Mouse (Mus musculus) gonadal fat pad, adult 2 months (tissue): ENCODE measurements around the gene Ints3. TPM values are rescaled to one million over a fixed set of nuclear protein-coding genes. Genes with fewer than 3 reads are reported as not detected.

Source experiments
- DNase-seq: peaks from one replicate; pipeline ENCODE4 v3.0.0-alpha.2; 2012; ENCODE audit warnings: low read depth
- polyA plus RNA-seq: library from polyadenylated mRNA; depleted of rRNA; stranded (reverse); fragments of >200 nt; gene quantifications from 2 replicates; pipeline ENCODE4 v1.2.3, GENCODE M21; 2012

The Ints3 gene
- polyA plus RNA-seq, 1 experiment: 30.2 TPM

DNA sequence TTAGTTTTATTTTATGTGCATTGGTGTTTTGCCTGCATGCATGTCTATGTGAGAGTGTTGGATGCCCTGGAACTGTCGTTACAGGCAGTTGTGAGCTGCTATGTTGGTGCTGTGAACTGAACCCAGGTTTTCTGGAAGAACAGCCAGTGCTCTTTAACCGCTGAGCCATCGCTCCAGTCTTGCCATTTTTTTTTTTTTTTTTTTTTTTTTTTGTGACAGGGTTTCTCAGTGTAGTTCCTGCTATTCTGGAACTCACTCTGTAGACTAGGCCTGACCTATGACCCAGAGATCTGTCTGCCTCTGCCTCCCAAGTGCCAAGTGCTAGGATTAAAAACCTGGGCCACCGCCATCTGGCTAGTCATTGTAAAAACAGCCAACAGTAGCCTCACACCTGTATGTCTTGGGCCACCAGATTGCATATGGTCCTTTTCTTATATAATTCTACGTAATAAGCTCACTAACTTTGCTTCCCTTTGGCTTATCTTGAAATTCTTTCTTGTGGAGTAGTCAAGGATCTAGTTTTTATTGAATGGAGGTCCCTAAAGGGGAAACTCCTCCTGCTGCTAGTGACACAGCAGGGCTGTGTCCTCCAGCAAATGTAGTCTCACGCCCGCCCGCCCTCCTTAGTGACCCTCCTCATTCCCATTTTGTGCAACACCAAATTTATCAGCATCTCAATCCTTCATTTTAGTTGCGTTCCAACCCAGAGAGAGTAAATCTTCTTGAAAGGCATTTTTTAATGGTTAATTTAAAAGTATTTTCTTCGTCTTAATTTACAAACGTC lies 12.2 kb upstream of the Ints3 start:
- no peak for DNase-seq

DNA sequence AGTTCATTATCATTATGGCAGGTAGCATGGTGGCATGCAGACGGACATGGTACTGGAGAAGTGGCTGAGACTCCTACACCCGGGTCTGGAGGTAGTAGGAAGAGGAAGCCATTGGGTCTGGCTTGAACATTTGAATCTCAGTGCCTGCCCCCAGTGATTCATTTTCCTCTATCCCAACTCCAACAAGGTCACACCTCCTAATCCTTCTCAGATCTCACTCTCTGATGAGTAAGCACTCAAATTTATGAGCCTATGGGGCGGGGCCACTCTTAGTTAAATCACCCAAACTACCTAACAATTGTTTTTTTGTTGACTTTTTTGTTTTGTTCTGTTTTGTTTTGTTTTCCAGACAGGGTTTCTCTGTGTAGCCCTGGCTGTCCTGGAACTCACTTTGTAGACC lies 10.6 kb upstream of the Ints3 start:
- no peak for DNase-seq

DNA sequence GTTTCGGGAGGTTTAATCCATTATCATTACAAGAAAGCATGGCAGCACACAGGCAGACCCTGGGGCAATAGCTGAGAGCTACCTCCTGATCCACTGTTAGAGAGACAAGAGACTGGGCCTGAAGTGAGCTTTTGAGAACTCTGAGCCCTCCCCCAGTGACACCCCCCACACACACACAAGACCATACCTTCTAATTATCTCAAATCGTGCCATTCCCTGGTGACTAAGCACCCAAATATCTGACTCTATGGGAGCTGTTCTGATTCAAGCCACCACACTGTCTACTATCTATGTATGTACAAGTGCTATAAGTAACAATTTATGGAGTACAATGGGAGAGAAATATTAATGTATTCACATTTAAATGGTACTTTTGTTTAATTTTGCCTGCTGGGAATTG lies 7.3 kb upstream of the Ints3 start:
- DNase-seq: no peak

DNA sequence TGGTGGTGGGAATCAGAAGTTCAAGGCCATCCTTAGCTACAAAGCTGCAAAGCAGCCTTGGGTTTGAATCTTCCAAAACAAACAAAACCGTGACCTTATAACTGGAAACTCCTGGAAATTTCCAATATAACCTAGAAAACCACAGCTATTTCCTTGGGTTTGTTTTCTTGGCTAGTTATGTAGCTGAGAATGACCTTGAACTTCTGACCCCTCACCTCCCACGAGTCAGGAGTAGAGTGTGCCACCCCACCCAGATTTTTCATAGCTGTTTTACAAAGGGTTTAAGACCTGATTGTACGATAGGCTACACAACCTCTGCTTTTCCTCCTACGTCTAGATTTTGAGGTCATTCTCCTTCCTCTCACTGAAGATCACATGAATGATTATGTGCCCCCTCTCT lies 3.7 kb upstream of the Ints3 start:
- DNase-seq: no peak

DNA sequence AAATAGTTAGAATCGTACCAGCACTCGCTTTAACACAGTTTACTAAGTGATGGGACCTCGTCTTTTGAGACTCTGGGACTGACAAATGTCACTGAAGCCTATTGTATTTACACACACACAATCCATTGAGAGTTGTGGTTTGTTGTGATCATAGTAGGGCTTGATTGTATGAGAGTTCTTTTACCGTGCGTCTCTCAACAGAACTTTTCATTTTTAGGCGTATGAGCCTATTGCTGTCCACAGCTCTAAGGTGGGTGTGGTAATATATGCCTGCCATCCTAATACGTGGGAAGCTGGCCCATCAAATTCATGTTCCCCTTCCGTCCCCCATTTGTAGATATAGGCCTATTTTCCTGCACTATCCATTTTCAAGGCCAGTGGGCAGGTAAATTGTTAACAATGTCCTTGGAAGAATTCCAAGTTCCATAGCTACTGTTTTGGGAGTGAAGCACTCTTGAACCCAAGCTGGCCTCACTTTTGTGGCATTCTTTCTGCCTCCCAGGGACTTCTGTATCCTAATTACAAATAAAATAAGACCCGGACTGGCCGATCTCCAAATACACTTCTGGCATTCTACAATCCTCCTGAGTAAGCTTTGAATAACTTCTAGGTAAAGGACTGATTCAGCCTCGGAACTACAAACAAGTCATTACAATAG lies 780 bp upstream of the Ints3 start:
- no peak for DNase-seq

DNA sequence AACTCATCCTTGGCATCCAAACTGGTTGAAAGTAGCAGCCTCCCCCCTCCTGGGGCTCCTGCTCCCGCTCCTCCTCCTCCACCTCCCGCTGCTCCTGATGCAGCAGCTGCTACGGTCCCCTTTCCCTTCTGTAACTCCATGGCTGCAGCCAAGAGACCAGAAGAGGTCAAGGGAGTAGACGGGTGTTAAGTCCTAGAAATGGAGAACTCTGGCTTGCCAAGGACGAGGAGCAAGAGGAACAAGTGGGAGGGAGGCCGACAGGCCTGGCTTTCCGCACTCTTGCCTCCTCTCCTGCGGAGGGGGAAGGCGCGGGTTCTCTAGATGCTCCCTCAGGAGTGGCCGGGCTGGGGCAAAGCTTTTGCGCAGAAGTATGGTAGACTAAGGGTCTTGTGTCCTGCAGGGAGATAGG lies 607 bp downstream of the Ints3 start:
- no peak for DNase-seq

DNA sequence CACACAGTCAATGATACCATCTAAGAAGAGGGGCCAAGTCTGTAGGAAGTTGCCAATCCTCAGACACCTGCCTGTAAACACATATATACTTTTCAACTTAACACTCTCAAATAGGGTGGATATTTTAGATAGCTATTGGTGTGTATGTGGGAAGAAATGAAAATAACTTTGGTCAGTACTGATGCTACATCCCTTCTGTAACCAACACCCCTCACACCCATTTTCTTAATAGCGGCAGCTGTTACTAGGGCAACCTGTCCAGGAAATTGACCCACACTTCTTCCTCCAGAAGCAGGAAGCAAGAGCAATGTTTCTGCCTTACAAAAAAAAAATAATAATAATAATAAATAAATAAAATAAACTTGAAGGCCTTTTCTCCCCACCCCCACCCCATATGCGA lies 1.1 kb downstream of the Ints3 start:
- DNase-seq: no peak

DNA sequence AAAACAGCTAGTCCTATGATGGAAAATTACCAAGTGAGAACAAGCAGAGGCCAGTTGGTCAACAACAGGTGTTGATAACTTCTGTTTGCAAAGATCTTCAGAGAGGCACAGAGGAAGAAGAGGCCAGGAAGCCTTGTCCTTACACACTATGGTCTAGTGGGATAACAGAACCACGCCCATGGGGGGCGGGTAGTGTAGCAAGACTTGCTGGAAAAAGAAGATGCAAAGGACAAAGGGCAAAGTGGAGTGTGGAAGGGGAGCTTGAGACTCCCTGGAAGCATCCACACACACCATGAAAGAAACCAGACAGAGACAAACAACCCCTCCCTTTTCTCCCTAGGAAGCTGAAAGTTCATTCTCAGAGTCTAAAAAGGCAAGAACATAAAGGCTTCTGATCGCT lies 3.8 kb downstream of the Ints3 start:
- DNase-seq: no peak

DNA sequence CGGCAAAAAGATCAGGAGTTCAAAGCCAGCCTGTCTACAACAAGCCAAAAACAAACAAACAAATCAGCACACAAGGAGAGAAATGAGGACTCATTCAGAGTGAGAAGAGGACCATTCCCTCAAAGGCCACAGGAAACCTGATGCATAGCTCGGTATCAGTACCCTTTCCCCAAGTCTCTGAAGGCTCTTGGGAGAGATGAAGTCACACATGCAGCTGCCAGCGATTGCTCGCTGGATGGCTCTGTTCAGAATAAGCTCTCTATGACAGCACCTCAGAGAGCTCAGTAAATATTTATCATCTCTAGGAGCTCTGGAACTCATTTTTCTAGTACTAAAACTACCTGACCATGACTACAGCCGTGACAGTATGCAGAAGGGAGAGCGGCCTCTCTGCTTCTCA lies 5.2 kb downstream of the Ints3 start:
- no peak for DNase-seq

DNA sequence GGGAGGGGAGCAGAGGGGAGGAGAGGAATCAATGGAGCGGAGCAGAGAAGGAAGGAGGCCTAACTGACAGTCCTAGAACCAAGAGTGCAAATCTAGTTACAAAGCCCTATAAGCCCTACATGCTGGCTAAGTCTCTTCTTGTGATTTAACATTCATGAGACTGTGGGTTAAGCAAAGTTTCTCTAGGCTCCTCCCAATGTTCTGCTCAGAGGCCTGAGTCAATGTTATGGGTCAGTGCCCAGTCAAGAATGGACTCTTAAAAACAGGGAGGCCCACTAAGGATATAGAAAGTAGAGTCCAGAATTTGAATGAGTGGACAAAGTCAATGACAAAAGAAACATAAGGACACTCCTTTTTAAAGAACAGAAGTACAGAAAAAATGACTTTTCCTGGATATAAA lies 5.8 kb downstream of the Ints3 start:
- no peak for DNase-seq

DNA sequence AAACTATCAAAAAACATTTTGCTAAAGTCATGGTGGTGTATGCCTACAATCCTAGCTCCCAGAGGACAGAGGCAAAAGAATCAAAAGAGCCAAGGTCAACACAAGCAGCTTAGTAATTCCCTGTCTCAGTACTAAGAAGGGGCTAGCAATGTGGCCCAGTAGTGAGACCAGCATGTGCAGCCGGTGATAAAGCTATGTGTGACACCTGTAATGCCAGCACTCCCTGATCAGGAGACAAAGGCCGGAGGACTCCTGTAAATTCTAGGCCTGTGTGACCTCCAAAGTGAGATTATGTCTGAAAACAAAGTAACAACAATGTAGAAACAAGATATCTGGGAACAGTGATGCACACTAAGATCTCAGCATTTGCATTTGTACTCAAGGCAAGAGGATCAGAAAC lies 7.9 kb downstream of the Ints3 start:
- no peak for DNase-seq

DNA sequence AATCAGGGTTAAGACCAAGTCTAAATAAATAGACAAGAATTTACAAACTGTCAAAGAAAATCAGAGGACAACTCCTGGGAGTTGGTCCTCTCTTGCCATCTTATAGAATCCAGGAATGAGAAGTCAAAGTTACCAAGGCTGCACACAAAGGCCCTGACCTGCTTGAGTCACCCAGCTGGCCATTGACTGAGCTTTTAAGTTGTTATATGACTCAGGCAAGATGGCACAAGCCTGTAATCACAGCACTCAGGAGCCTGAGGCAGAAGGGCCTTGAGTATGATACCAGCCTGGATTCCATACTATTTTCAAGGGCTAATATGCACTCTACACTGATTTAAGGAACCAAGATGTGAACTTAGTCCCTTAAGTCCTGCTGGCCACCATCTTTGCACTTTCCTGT lies 9.9 kb downstream of the Ints3 start:
- no peak for DNase-seq

DNA sequence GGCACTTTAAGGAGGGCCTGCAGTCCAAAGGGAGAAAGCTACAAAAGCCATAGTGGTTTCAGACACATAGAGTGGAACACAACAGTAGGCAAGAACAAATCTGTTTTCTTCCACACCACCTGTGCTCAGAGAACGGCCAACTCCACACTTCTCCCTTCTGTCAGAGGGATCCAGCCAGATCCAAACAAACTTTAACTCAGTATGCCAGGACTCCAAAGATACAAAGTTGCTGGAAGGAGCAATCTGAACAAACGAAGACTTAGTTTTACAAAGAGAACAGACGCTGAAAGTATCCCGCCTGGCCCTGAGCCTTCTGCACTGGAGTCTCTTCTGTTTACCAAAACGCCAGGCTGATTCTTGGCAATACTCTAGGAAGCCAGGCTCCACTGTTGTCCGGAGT lies 12.7 kb downstream of the Ints3 start:
- no peak for DNase-seq

DNA sequence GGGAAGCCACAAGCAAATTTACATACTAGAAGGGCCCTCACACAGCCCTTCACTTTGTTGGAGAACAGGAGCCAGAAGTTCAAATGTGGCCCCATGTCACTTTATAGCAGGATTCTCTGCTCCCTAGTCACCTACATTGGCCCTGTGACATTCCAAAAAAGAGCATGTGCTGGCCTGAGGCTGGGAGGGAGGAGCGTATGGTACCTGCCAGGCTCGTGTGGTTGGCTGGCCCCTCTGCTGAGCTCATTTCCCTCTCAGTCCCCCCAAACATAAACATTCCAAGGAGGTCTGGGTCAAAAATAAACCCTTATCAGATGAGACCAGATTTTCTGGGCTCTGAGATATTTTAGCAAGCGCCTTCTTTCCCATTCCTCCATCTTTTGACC lies 20.4 kb downstream of the Ints3 start:
- DNase-seq: no peak

DNA sequence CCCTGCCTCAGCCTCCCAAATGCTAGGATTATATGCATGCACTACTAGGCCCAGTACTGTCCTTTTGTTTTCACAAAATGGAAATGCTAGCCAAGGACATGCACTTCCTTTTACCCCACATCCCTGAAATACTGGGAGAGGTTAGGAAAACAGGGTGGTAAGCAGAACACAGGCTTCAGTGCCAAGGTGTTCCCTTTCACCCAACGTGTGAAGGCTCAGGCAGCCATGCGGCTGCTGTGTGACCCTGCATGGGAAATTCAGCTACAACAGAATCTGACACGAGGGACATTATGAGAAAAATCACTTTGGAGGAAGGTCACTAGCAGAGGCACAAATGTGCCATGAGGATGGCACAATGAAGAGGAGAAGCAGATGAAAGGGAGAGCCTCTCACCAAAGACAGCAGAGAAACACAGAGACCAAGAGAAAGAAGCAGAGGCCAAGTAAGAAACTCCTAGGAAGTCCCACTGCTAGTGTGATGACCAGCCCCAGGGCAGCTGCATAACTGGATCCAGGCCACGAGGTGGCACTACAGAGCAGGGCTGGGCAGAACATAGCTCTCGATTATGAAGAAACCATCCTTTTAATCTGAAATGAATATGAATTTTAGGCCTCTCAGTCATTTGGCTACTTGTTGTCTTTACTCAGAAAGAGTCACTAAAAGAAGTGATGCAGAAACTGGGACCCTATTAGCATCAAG lies 21.0 kb downstream of the Ints3 start:
- DNase-seq: no peak

DNA sequence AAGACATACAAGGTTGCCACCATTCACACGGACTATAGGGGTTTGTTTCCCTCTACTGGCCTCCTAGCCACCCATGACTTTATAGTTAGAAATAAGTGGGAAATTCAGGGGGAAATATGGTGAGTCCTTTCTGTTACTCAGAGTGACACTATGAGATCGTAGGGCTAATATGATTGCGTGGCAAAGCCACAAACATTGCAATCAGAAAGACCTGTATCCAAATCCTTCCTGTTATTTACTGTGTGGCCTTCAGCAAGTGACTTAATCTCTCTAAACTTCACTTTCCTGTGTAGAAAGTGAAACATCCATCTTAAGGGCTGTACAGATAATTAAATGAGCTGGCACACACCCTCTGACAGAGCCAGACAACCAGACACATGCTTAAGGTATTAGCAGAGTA lies 24.7 kb downstream of the Ints3 start:
- DNase-seq: no peak

DNA sequence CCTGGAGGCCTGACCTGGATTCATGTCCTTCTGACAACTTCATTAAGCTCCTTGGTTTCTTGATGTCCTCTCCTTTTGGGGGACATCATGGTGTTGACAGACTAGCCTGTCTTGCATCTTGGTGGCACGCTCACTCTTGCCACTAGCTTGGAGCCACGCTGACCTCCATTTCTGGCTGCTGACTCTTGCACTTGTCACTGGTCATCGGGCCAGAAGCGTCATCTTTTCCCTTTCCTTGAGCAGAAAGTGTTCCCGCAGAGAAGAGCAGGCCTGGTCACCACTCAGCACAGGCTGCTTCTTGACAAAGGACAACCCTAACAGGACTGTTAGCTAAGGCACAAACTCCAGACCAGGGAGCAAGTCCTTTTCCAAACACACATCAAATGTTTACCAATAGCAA lies 27.0 kb downstream of the Ints3 start:
- no peak for DNase-seq

DNA sequence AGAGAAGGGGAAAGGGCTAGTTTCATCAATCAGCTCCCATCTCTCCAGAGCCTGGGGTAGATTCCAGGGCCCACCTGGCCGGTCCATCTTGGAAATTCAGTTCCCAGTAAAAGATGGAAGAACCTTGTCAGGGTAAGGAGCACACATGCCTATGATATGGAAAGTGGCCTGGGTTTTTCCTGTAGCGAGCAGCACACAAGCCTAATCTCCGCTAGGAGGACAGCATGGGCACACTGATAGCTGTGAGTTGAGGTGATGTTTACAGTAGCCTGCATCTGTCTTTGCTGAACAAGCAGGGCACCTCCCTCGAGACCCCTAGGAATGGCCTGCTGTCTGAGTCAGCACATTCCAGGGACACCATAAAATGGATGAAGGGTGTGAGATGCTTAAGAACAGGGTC lies 28.8 kb downstream of the Ints3 start:
- no peak for DNase-seq

DNA sequence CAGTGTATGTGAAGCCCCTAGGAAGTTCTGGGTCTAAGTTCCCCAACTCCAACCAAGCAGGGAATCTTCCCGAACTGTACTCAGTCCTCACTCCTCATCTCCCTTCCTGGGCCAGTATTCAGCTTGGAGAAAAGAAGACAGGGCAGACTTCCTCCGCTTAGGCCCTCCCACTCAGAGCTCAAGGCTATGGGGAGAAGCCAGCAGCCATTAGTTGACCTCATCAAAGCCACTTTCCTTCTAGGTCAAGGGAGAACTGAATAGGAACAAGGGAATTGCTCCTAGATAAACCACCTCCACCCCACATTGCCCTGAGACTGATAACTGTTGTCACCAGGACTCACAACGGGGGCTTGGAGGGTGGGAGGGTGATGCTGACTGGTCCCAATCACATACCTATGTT lies 29.3 kb downstream of the Ints3 start:
- no peak for DNase-seq

DNA sequence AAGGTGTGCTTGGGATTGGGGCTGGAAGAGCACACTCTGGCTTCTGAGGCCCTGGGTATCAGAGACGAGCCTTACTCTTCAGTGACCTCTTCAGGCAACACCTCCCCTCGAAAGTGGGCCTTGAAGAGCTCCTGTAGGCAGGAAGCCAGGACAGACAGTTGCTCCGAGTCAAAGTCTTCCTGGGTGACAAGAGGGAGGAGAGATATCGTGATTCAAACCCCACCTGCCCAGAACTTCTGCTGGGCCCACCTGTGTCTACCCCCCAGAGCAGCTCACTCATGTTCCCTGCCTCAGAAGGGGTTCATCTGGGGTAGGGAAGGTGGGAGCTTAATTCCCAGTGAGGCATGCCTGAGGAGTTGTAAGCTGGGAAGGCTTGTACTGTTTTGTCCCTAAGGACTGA lies 32.4 kb downstream of the Ints3 start:
- DNase-seq: no peak

DNA sequence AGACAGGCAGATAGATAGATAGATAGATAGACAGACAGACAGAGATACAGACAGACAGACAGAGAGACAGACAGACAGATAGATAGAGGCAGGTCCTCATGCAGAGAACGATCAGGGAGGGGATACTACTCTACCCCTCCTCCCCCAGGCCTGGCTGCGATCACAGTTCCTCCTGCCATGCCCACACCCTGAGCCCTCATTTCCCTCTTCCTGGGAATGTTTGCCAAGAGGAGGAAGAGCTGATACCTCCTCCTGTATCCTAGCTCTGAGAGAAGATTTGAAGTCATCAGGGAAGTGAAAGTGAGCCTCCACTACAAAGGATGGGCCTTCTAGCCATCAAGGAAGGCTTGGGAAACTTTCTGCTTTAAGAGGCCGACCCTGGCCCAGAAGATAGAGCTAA lies 37.8 kb downstream of the Ints3 start:
- DNase-seq: no peak

DNA sequence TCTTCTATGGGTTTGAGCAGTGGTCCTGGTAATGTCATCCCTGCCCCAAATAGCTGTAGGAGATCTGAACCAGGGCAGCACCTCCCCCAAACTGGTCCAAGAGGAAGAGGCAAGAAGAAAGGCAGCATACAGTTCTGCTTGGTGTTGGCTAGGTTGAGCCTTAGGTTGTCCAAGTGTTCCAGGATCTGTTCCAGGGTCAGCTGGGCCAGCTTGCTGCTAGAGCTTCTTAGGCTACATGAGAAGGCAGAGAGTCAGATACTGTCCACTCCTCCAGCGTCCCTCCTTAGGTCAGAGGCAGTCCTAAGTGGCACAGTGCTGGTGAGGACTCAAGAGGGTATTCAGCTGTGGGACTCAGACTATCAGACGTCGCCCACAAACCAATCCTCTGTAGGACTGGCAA lies 40.8 kb downstream of the Ints3 start:
- no peak for DNase-seq

DNA sequence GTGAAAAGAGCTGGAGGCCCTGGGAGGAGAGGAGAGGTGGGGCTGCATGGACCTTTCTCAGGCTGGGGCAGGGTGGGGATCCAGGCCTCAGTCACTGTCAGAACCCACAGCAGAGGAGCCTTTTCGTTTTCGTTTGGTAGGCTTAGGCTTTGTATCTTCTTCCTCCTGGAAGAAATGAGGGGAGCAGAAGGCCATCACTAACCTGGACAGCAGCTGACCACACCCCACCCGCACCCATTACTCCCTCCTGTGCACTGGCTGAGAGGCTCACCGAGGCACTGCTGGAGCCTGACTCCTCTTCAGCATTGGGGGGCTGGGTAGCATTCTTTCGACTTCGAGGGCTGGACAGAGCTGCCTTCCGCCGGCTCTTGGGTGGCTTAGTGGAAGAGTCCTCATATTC lies 41.5 kb downstream of the Ints3 start:
- DNase-seq: no peak
